Mouse (Mus musculus) stomach, adult 2 months (tissue): ENCODE data around the gene Irx3. TPM values are rescaled to one million over a fixed set of nuclear protein-coding genes. Genes with fewer than 3 reads are reported as not detected.

ENCODE experiments used
- polyA plus RNA-seq: library from polyadenylated mRNA; depleted of rRNA; stranded (reverse); fragments of >200 nt; gene quantifications from 2 replicates; pipeline ENCODE4 v1.2.3, GENCODE M21; 2012; rRNA removed

Irx3 gene
- 12.9 and 23.4 TPM in 2 replicates for polyA plus RNA-seq

GRCm38 (mm10) chr8:91801839-91802238, at the start of gene Irx3:
Gene Irx3, minus strand, starts transcription at chr8:91802067.

